Mouse (Mus musculus): ENCODE data around the gene Dot1l. TPM values are rescaled to one million over a fixed set of nuclear protein-coding genes. Genes with fewer than 3 reads are reported as not detected.

Dot1l gene
- total RNA-seq, 4 experiments from 2014 or later: 43.7 to 56.4 (median 51.3) TPM

DNA sequence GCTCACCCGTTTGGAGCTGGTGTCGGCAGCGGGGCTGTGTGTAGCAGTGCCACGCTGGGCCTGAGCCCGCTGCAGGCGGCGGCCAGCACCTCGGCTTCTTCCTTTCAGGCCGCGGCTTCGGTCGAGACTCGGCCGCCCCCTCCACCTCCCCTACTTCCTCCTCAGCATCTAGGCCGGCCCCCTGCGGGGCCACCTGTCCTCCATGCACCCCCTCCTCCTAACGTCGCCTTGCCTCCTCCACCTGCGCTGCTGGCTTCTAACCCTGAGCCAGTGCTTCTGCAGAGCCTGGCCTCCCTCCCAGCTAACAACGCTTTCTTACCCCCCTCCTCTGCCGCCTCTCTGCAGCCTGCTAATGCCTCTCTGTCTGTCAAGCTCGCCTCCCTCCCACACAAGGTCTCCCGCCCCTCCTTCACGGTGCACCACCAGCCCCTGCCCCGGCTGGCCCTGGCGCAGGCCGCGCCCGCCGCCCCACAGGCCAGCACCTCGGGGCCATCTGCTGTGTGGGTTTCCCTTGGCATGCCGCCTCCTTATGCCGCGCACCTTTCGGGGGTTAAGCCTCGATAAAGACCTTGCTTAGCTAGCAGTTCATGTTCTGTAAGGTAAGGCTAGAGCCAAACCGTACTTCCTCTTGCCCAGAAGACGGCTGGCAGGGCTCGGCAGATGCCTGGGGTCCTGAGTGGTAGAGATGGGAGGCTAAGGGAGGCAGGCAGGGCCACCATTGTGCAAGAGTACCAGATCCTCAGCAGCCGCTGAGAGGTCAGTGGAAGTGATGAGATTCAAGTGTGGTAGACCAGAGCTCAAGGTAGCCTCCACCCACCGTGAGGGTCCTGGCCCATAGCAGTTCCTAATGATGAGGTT is 37.4 kb downstream of the Dot1l start:
- no peak for DNase-seq (ENCODE audit: low spot score in 2 of 2)

DNA sequence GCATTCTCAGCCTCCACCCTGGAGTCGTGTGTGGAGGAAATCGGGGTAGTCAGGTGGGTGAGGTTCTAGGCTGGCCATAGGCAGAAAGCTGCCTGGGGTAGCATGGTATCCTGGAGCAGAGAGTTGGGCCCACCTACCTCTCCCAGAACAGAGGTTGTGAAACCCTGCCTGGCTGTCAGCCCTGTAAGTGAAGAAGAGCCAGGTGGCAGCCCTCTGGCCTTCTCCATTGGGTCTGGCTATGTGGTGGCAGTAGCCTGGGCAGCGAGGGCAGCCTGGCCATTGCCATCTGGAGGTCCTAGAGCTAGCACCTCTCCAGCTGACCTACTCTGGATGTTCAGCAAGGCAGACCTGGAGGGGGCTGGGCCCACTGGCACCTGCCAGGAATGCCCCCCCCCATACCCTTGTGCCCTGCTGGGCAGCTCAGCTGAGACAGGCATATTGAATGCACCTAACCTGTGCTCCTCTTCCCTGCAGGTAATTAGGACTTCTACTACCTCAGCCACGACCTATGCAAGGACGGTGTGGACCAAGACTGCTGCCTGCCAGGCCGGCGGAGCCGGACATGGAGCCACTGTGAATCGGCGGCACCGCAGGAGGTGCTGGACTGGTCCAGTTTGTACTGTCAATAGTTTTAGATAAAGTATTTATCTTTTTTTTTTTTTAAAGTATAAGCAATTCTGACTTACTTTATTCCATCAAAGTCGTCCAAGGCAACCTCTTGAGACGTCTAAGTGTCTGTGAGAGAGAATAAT is 38.2 kb downstream of the Dot1l start:
- DNase-seq (ENCODE audit: low spot score in 2 of 2): no peak

- DNase-seq (ENCODE audit: low spot score in 2 of 2): no peak
Observed at GRCm38 (mm10) chr10:80793803-80794202, 38.8 kb downstream of the Dot1l start.

GRCm38 (mm10) chr10:80794750-80795149 is 39.7 kb downstream of the Dot1l start:
- no peak for DNase-seq (ENCODE audit: low spot score in 2 of 2)

DNA sequence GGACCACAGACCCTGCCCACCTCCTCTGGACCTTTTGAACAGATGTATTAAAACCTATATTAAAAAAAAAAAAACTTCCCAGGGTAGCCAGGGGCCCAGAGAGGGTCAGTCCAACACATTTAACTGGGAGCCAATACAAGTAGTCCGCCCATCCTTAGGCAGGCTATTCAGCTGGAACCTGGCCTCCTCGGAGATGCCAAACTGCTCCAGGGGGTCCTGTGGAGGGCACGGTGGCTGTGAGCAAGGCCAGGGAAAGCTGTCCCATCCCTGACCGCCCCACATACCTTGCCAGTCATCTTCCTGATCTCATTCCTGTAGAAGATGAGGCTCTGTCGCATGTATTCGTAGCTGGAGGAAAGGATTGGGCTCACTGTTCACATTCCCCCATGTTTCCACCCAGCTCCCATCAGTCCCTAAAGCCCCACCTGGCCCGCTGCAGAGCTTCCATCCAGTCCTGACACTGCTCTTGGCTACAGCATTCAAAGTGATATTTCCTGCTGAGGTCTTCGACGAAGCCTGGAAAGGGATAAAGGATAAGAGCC is 41.4 kb downstream of the Dot1l start:
- no peak for DNase-seq (ENCODE audit: low spot score in 2 of 2)

DNA sequence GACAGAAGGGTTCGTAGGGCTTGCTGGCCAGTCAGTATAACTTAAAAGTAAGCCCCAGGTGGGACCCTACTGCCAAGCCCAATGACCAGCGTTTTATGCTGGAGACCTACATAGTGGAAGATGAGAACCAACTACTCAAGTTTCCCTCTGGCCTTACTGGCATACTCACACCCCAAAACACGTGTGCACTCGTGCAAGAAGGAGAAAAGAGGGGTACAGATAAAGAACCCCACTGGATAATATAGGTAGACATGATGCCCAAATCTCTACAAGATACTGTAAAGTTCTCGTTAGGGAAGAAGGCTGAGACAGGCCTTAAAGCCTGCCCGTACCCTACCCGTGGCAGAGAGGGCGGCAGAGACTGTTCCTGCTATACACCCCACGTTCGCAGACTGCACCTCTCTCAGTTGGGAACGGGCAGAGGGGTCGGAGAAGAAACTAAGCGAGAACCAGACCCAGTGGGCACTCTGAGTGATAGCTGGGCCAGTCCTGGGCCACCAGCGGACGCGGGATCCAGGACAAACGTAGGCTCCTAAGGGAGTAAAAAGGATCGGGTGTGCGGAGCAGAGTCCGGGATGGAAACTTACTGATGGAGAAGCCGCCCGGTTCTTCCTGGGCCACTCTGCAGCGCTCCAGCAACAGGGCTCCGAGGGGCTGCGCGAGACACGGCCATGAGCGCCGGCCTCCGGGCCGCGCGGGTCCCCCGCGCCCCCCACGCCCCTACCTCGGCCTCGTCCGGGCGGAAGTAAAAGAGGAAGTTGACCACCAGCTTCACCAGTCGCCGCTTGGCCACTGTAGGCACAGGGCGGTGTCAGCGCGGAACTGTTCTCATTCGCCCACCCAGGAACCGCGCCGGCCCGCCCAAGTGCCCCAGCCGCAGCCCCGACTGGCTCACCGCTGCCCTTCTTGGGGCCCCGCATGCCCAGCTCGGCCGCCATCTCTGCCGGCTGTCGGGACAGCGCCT is 42.5 kb downstream of the Dot1l start:
- peak in 1 of 2 experiments; percentile 69 for DNase-seq (ENCODE audit: low spot score in 2 of 2)

DNA sequence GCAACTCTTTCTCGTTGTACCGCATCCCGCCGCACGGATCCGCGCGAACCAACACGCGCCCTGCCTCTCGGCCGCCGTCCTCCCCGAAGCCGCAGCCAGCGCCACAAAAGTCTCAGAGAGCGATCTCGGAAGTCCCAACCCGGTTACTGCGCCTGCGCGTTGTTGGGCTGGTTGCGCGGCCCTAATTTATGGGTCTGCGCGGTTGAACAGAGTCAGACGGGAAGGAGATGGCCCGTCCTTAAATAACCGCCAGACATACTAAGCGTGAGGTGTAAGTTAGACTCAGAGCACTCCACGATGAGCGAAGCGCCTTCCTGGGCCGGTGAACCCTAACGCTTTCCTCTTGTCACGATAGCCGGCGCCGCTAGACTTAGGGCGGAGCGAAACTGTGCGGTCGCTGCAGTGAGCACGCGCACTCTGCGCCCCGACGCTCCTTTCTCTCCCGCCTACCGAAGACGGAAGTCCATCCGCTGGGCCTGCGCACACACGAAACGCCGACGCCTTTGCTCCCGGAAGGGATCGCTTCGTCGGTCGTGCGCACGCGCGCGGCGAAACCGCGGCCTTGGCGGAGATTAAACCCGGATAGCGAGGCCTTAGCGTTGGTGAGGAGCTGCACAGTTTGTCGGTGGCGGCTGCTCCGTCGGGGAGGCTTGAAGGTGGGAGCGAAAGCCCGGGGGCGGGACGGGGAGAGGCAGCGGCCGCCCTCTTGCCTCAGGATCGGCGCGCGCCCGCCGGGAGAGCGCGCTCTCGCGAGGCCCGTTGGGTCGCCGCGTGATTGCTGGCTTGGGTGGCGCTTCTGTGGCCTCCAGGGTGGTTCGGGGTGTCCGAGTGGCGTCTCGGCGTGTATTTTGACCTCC is 43.4 kb downstream of the Dot1l start, which contains the start of the genes Sf3a2 and Plekhj1:
TSS of gene Sf3a2 (plus strand) at position 49 of the 857 bp plus-strand sequence.
TSS of gene Plekhj1 (minus strand) at position 477 of the 857 bp plus-strand sequence.
- peak; percentile 94 to 96 for DNase-seq (ENCODE audit: low spot score in 2 of 2)

DNA sequence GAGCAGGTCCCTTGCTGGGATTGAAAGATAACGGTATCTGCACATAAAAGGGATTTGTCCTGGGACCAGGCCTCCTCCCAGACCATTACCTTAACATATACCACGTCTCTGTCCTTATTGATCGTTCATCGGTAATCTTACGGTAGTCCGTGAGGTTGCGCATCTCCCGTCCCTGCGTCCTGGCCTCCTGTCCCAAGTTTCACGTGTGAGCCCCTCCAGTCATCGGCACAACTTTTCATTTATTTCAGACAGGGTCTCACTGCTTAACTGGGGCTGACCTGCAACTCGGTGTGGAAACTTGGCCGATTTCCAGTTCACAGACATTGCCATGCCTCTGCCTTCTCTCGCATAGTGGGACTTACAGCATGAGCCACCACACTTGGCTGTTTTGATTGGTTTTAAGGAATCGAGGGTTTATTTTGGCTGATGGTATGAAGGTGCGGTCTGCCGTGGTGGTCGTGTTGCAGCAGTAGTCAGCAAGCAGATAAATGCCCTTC is 44.1 kb downstream of the Dot1l start:
- DNase-seq (ENCODE audit: low spot score in 2 of 2): no peak

- DNase-seq (ENCODE audit: low spot score in 2 of 2): no peak
Observed at GRCm38 (mm10) chr10:80802204-80802912, 47.4 kb downstream of the Dot1l start.

- no peak for DNase-seq (ENCODE audit: low spot score in 2 of 2)
Observed at GRCm38 (mm10) chr10:80802996-80803395, 48.0 kb downstream of the Dot1l start.

DNA sequence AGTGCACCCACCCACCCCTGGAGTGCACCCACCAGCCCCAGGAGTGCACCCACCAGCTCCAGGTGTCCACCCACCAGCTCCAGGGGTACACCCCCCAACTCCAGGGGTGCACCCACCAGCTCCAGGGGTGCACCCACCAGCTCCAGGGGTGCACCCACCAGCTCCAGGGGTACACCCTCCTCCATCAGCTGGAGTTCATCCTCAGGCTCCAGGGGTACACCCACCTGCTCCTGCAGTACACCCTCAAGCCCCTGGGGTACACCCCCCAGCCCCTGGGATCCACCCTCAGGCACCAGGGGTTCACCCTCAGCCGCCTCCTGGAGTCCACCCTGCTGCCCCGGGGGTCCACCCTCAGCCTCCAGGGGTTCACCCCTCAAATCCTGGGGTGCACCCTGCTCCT is 49.3 kb downstream of the Dot1l start:
- no peak for DNase-seq (ENCODE audit: low spot score in 2 of 2)

- no peak for DNase-seq (ENCODE audit: low spot score in 2 of 2)
Observed at GRCm38 (mm10) chr10:80804916-80805315, 49.9 kb downstream of the Dot1l start, which contains the start of gene Amh. Gene Amh, plus strand, starts transcription at chr10:80805243.

DNA sequence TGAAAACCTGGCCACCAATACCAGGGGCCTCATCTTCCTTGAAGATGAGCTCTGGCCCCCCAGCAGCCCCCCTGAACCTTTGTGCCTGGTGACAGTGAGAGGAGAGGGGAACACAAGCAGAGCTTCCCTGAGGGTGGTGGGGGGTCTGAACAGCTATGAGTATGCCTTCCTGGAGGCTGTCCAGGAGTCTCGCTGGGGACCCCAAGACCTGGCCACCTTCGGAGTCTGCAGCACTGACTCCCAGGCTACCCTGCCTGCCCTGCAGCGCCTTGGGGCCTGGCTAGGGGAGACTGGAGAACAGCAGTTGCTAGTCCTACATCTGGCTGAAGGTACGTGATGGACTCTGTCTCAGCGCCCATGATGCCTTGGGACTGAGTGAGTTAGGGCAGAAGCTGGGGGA is 50.3 kb downstream of the Dot1l start:
- no peak for DNase-seq (ENCODE audit: low spot score in 2 of 2)

DNA sequence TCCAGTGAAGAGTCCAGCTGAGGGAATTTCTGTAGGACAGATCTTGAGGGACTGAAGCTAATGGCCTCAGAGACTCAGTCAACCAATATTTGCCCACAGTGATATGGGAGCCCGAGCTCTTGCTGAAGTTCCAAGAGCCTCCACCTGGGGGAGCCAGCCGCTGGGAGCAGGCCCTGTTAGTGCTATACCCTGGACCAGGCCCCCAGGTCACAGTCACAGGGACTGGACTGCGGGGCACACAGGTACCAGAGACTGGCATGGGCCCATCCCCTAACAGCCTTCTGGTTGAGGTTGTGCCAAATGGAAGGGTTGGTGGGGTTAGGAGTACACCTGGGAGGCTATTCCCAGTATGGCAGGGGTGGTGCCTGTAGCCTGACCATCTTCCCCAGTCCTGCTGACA is 50.9 kb downstream of the Dot1l start:
- DNase-seq (ENCODE audit: low spot score in 2 of 2): peak in 1 of 2 experiments; percentile 78

- no peak for DNase-seq (ENCODE audit: low spot score in 2 of 2)
Observed at GRCm38 (mm10) chr10:80806341-80807056, 51.5 kb downstream of the Dot1l start.

DNA sequence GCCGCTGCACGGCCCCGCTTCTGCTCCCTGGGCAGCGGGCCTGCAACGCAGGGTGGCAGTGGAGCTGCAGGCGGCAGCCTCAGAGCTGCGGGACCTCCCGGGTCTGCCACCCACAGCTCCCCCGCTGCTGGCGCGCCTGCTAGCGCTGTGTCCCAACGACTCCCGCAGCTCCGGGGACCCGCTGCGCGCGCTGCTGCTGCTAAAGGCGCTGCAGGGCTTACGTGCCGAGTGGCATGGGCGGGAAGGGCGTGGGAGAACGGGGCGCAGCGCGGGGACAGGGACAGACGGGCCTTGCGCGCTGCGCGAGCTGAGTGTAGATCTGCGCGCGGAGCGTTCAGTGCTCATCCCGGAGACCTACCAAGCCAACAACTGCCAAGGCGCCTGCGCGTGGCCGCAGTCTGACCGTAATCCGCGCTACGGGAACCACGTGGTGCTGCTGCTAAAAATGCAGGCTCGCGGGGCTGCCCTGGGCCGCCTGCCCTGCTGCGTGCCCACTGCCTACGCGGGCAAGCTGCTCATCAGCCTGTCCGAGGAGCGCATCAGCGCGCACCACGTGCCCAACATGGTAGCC is 52.1 kb downstream of the Dot1l start:
- peak; percentile 88 to 89 for DNase-seq (ENCODE audit: low spot score in 2 of 2)

DNA sequence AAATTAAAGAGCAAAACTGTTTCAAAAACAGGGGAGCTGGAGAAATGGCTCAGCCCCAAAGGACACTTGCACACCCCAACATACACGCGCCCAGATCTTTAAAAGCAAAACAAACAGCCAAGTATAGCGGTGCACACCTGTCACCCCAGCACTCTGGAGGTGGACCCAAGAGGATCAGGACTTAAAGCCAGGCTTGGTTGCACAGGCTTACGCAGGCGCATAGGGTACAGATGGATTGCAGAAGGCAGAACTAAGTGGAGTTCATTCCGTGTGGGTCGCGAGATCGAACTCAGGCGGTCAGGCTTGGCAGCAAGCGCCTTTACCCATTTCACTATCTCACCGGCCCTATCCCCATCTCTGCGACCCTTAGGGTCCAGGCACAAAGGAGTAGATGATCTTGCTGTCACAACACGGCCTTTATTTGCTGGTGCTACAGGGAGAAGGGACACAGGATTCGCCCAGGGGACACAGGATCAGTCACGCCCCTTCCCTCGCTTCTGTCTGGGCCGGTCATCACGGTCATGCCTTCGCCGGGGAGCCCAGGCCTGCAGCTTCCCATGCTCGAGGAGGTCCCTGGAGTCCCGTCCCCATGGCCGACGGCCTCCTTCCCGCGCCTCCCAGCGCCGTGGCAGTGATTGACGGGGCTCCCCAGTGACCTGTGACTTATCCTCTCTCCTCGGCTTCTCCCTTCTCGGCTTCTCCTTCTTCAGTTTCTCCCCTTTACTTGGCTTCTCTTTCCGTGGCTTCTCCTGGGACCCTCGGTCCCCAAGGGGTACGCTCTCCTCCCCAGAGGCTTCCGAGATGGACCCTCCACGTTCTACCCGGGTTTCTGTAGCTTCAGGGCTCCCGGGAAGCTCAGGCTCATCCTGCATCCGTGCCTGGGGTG is 53.3 kb downstream of the Dot1l start:
- no peak for DNase-seq (ENCODE audit: low spot score in 2 of 2)
